Mouse (Mus musculus) G1E (cell line): ENCODE results near the gene Sub1.

Experiments used
- CTCF ChIP-seq: IDR thresholded peaks from 2 replicates; pipeline ENCODE4 v1.5.1; 2012; ENCODE audit warnings: low read depth, low read length, inconsistent platforms, mixed read lengths
- GATA1 ChIP-seq: IDR thresholded peaks from 2 replicates; pipeline ENCODE4 v1.6.1; 2012; ENCODE audit warnings: borderline replicate concordance, low read length, inconsistent platforms, mixed read lengths
- GATA2 ChIP-seq: IDR thresholded peaks from 2 replicates; pipeline ENCODE4 v1.6.1; 2012; ENCODE audit warnings: low read depth, low read length, inconsistent platforms, borderline replicate concordance
- POLR2AphosphoS5 ChIP-seq: IDR thresholded peaks from 2 replicates; pipeline ENCODE4 v1.6.1; 2012; ENCODE audit warnings: low read depth, low read length, inconsistent platforms; ENCODE audit not compliant: insufficient replicate concordance
- TAL1 ChIP-seq: conservative IDR thresholded peaks from 2 replicates; pipeline ENCODE4 v1.6.1; 2012; ENCODE audit warnings: low read depth, low read length, inconsistent platforms, mixed read lengths

DNA sequence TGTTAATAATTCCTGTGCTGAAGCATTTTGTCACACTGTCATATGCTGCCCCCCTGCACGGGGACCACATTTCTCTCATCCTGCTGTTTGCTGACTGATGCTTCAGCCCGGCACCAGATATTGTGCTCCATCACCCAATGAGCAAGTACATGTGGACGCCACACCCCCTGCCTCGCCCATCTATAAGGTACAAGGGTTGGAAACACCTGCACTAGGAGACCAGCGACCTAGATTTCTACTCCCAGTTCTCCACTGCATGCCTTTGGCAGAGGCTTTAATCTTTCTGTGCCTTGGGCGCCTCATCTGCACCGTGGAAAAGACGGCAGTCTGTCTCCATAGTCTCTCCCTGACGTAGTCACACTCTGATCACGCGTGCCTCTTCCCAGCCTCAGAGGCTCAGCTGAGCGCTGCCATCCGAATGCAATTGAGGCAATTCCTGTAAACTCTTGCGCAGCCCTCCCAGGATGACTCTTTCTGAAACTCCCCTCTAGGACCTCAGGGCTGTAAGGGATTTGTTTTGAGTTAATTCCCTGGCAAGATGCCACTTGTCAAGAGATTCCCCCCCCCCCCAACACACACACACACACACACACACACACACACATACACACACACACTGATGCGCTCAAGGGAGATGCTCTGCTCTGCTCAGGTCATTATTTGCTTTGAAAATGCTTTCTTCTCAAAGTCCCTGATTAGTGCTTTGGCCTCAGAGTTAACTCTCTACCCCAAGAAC is 43.1 kb upstream of the Sub1 start:
- TF ChIP-seq CTCF (no peak), GATA2 (no peak), TAL1 (no peak), GATA1 (no peak), POLR2AphosphoS5 (no peak)
